Mouse (Mus musculus): ENCODE measurements at regions not wholly inside any gene's neighbourhood (a gene's known extent, or its start where the extent isn't known, plus 50 kb on each side); places are given as distances from the start of the nearest gene placed in this dataset.

- DNase-seq (ENCODE audit: extremely low spot score in 1 of 2, low spot score in 1 of 2) = peak; percentile 31 to 40
These were observed 375.5 kb upstream of the Asap2 start for GRCm38 (mm10) chr12:20614766-20615165.
